Mouse (Mus musculus) duodenum, adult 2 months (tissue): ENCODE measurements around the gene Gm9789. TPM values are rescaled to one million over a fixed set of nuclear protein-coding genes. Genes with fewer than 3 reads are reported as not detected.

Experiments
- polyA plus RNA-seq: library from polyadenylated mRNA; depleted of rRNA; stranded (reverse); fragments of >200 nt; gene quantifications from 2 replicates; pipeline ENCODE4 v1.2.3, GENCODE M21; 2012; ENCODE audit warnings: low replicate concordance; rRNA removed

Gm9789 gene
- not detected in 2 replicates for polyA plus RNA-seq

GRCm38 (mm10) chr16:89157652-89158051 lies at the start of gene Gm9789:
Gm9789 (plus strand) TSS chr16:89157952.

DNA sequence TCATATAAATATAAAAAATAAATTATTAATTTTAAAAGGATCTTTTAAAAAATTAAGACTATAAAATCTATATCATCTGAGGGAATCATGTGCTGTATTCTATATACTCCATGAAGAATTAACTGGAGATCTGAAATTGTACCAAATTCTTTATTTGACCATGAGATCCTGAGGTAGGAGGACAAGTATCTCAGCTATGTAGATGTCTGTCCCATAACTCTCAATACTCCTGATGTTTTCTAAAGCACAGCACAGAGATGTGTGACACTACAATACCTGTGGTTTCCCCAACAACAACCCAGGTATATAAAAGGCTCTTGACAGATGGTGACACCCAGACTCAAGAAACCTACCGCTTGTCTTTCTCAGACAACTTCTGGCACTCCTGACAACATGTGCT lies 17.2 kb upstream of the Gm9789 start, which contains the start of gene Gm6358:
Gm6358 (plus strand) TSS at position 301 of the 400 bp plus-strand sequence.

GRCm38 (mm10) chr16:89150786-89151185 lies 7.0 kb upstream of the Gm9789 start, which contains the start of gene Gm10061:
Gm10061 (plus strand) TSS chr16:89151086.

GRCm38 (mm10) chr16:89169190-89169589 lies 11.4 kb downstream of the Gm9789 start, which contains the start of gene Gm7735:
Gm7735 (plus strand) TSS chr16:89169490.

GRCm38 (mm10) chr16:89174435-89174834 lies 16.7 kb downstream of the Gm9789 start, which contains the start of gene 1110057P08Rik:
1110057P08Rik (plus strand) TSS chr16:89174735.

DNA sequence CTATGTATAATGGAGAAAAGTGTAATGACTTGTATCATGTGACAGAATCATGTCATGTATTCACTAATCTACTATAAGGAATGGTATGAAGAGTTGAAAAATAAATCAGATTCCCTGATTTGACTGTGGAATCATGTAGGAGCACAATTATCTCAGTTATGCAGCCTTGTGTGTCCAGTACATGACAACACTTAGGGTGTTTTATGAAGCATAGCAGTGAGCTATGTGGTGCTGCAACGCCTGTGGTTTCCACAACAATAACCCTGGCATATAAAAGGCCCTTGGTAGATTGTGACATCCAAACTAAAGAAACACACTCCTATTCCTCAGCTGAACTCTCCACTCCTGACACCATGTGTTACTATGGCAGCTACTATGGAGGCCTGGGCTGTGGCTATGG lies 47.8 kb downstream of the Gm9789 start, which contains the start of gene Krtap20-2:
Krtap20-2 (plus strand) TSS at position 301 of the 400 bp plus-strand sequence.

Other genes starting within 250 kb of the Gm9789 start
- gene Krtap19-9b, start 225.7 kb upstream of the Gm9789 start, polyA plus RNA-seq, result not detected in 2 replicates
- gene Krtap16-3, start 195.1 kb upstream of the Gm9789 start, polyA plus RNA-seq, result not detected in 2 replicates
- not detected in 2 replicates for gene Krtap22-2, start 147.2 kb upstream of the Gm9789 start, polyA plus RNA-seq
- gene Gm10229, start 142.7 kb upstream of the Gm9789 start, polyA plus RNA-seq, result not detected in 2 replicates
- gene Krtap6-1, start 126.3 kb upstream of the Gm9789 start, polyA plus RNA-seq, result not detected in 2 replicates
- gene Gm10228, start 116.5 kb upstream of the Gm9789 start, polyA plus RNA-seq, result not detected in 2 replicates
- gene Krtap6-5, start 110.1 kb upstream of the Gm9789 start, polyA plus RNA-seq, result not detected in 2 replicates
- gene 1110025L11Rik, start 94.0 kb upstream of the Gm9789 start, polyA plus RNA-seq, result not detected in 2 replicates
- gene Krtap6-3, start 73.9 kb upstream of the Gm9789 start, polyA plus RNA-seq, result not detected in 2 replicates
- not detected in 2 replicates for gene Gm6358, start 17.1 kb upstream of the Gm9789 start, polyA plus RNA-seq
- not detected in 2 replicates for gene Gm10061, start 6.9 kb upstream of the Gm9789 start, polyA plus RNA-seq
- gene Gm7735, start 11.5 kb downstream of the Gm9789 start, polyA plus RNA-seq, result not detected in 2 replicates
- not detected in 2 replicates for gene 1110057P08Rik, start 16.8 kb downstream of the Gm9789 start, polyA plus RNA-seq
- gene Krtap20-2, start 47.9 kb downstream of the Gm9789 start, polyA plus RNA-seq, result not detected in 2 replicates
- not detected in 2 replicates for gene Krtap21-1, start 245.9 kb downstream of the Gm9789 start, polyA plus RNA-seq